Mouse (Mus musculus): ENCODE results near the gene Cercam.

- TF ChIP-seq POLR2A (IDR thresholded peaks at IDR 0.05; ENCODE audit: control insufficient read depth, extremely low read depth, insufficient read depth, low read length, poor library complexity), result no peak
- no peak for TF ChIP-seq CTCF (IDR thresholded peaks at IDR 0.05; ENCODE audit: borderline replicate concordance, control insufficient read depth, extremely low read depth, insufficient read depth, low read length, poor library complexity)
These were observed 22.8 kb downstream of the Cercam start for GRCm38 (mm10) chr2:29891773-29892172.
